Mouse (Mus musculus): ENCODE measurements around the gene H1fx. TPM values are rescaled to one million over a fixed set of nuclear protein-coding genes. Genes with fewer than 3 reads are reported as not detected.
A peak's percentile ranks its signal among the peaks of the same experiment; 100 is the strongest.
"Not testable (repeated sequence)": the region's sequence is repeated elsewhere in the genome, so short reads cannot be mapped to it uniquely, and the experiment has no call there.

H1fx gene
- polyA plus RNA-seq, 1 experiment from 2014 or later: 25.5 TPM

GRCm38 (mm10) chr6:87979728-87980127 lies 1.7 kb downstream of the H1fx start:
- peak overlapping the region; percentile 98 for H3K9ac ChIP-seq (replicated peaks)
- H3K27me3 ChIP-seq: no peaks in the 10 kb centered on the region
- no peaks in the 10 kb centered on the region for H3K9me3 ChIP-seq
- H3K27ac ChIP-seq: peak overlapping the region; percentile 95
- H3K4me1 ChIP-seq (replicated peaks): peaks cover 22% of the 10 kb centered on the region
- H3K4me2 ChIP-seq (replicated peaks): peak overlapping the region; percentile 76
- ATAC-seq: peak; percentile 3; the same call in 1 of the 2 replicates
- 62% methylated on average over 3 of the region's 3 CpGs for WGBS
- peaks cover 15% of the 10 kb centered on the region for H3K36me3 ChIP-seq
- H3K4me3 ChIP-seq (replicated peaks): peak overlapping the region; percentile 97

GRCm38 (mm10) chr6:87970041-87970440 lies 11.4 kb downstream of the H1fx start:
- Histone ChIP-seq H3K27ac (no peak overlapping the region), H3K36me3 (no peaks in the 10 kb centered on the region), H3K4me2 (replicated peaks) (no peak overlapping the region), H3K9me3 (no peaks in the 10 kb centered on the region), H3K27me3 (no peaks in the 10 kb centered on the region), H3K9ac (replicated peaks) (no peak overlapping the region), H3K4me1 (replicated peaks) (no peaks in the 10 kb centered on the region), H3K4me3 (replicated peaks) (no peak overlapping the region)
- no peak for ATAC-seq
- 17% methylated on average over 2 of the region's 2 CpGs for WGBS

GRCm38 (mm10) chr6:87962457-87962856 lies 19.0 kb downstream of the H1fx start:
- H3K4me3 ChIP-seq (replicated peaks); H3K9ac ChIP-seq (replicated peaks); H3K4me1 ChIP-seq (replicated peaks); H3K27me3 ChIP-seq; ATAC-seq; H3K36me3 ChIP-seq; H3K4me2 ChIP-seq (replicated peaks); H3K27ac ChIP-seq: not testable (repeated sequence)
- 66% methylated on average over 4 of the region's 4 CpGs for WGBS
- H3K9me3 ChIP-seq: peaks cover 16% of the 10 kb centered on the region

GRCm38 (mm10) chr6:87942179-87942578 lies 39.3 kb downstream of the H1fx start:
- Histone ChIP-seq H3K27me3 (no peaks in the 10 kb centered on the region), H3K27ac (no peak overlapping the region), H3K36me3 (0 out of 2 replicates have a peak, but pooled peaks cover 4% of the 10 kb centered on the region), H3K4me3 (replicated peaks) (no peak overlapping the region), H3K9me3 (0 out of 2 replicates have a peak, but pooled peaks cover 2% of the 10 kb centered on the region), H3K9ac (replicated peaks) (no peak overlapping the region), H3K4me1 (replicated peaks) (peaks cover 5% of the 10 kb centered on the region), H3K4me2 (replicated peaks) (no peak overlapping the region)
- ATAC-seq: no peak
- 86% methylated on average over 7 of the region's 7 CpGs for WGBS

GRCm38 (mm10) chr6:87938941-87939340 lies 42.5 kb downstream of the H1fx start:
- no peak overlapping the region for H3K27ac ChIP-seq
- no peak overlapping the region for H3K4me2 ChIP-seq (replicated peaks)
- no peaks in the 10 kb centered on the region for H3K27me3 ChIP-seq
- H3K4me3 ChIP-seq (replicated peaks): no peak overlapping the region
- no peaks in the 10 kb centered on the region for H3K9me3 ChIP-seq
- peaks cover 30% of the 10 kb centered on the region for H3K36me3 ChIP-seq
- no peak for ATAC-seq
- H3K9ac ChIP-seq (replicated peaks): no peak overlapping the region
- WGBS: 89% methylated on average over 3 of the region's 3 CpGs
- peaks cover 6% of the 10 kb centered on the region for H3K4me1 ChIP-seq (replicated peaks)

GRCm38 (mm10) chr6:87937178-87937788 lies 44.2 kb downstream of the H1fx start:
- Histone ChIP-seq H3K4me1 (replicated peaks) (peaks cover 6% of the 10 kb centered on the region), H3K36me3 (peaks cover 44% of the 10 kb centered on the region), H3K9ac (replicated peaks) (0 out of 2 replicates have a peak overlapping the region, but pooled peaks have one; percentile 33), H3K27ac (peak overlapping the region; percentile 58; the same call in 1 of the 2 replicates), H3K4me2 (replicated peaks) (peak overlapping the region; percentile 29; the same call in 1 of the 2 replicates), H3K9me3 (no peaks in the 10 kb centered on the region), H3K27me3 (no peaks in the 10 kb centered on the region), H3K4me3 (replicated peaks) (no peak overlapping the region)
- peak; percentile 98 for ATAC-seq
- WGBS: 31% methylated on average over 19 of the region's 19 CpGs

GRCm38 (mm10) chr6:87935037-87935436 lies 46.4 kb downstream of the H1fx start:
- peaks cover 6% of the 10 kb centered on the region for H3K4me1 ChIP-seq (replicated peaks)
- no peaks in the 10 kb centered on the region for H3K9me3 ChIP-seq
- H3K4me2 ChIP-seq (replicated peaks): no peak overlapping the region
- H3K27ac ChIP-seq: no peak overlapping the region
- peaks cover 58% of the 10 kb centered on the region for H3K36me3 ChIP-seq
- no peak overlapping the region for H3K4me3 ChIP-seq (replicated peaks)
- H3K27me3 ChIP-seq: no peaks in the 10 kb centered on the region
- H3K9ac ChIP-seq (replicated peaks): no peak overlapping the region
- no peak for ATAC-seq
- WGBS: 89% methylated on average over 5 of the region's 5 CpGs

Small RNAs within 50 kb of the gene (microRNA-seq; reads per million reads assigned to microRNA genes)
- 3.3 reads per million, percentile 13 among the genes with 10 or more reads in this experiment for gene Gm47286

Other genes with a start within 250 kb of the H1fx start
- gene Gp9, start 203.6 kb downstream of the H1fx start, polyA plus RNA-seq (2015; fragmentation: Nextera tagmentation; extraction: Ambion mirVana): 0.54 and 1.1 TPM in 2 replicates
- 7.5 and 9.6 TPM in 2 replicates for gene Rab43, start 169.5 kb downstream of the H1fx start, polyA plus RNA-seq (2015; fragmentation: Nextera tagmentation; extraction: Ambion mirVana)
- 3.2 and 3.3 TPM in 2 replicates for gene Gm45140, start 145.8 kb downstream of the H1fx start, polyA plus RNA-seq (2015; fragmentation: Nextera tagmentation; extraction: Ambion mirVana)
- gene Isy1, start 142.8 kb downstream of the H1fx start, polyA plus RNA-seq (2015; fragmentation: Nextera tagmentation; extraction: Ambion mirVana): 34.4 and 36.9 TPM in 2 replicates
- 700 and 708 TPM in 2 replicates for gene Cnbp, start 130.5 kb downstream of the H1fx start, polyA plus RNA-seq (2015; fragmentation: Nextera tagmentation; extraction: Ambion mirVana)
- gene Copg1, start 93.8 kb downstream of the H1fx start, polyA plus RNA-seq (2015; fragmentation: Nextera tagmentation; extraction: Ambion mirVana): 159 TPM in 2 replicates
- gene Hmces, start 67.7 kb downstream of the H1fx start, polyA plus RNA-seq (2015; fragmentation: Nextera tagmentation; extraction: Ambion mirVana): 40.3 and 42.7 TPM in 2 replicates
- 271 and 287 TPM in 2 replicates for gene Rab7, start 63.6 kb upstream of the H1fx start, polyA plus RNA-seq (2015; fragmentation: Nextera tagmentation; extraction: Ambion mirVana)
- gene Rpn1, start 102.8 kb upstream of the H1fx start, polyA plus RNA-seq (2015; fragmentation: Nextera tagmentation; extraction: Ambion mirVana): 257 TPM in 2 replicates
- gene Gata2, start 212.3 kb upstream of the H1fx start, polyA plus RNA-seq (2015; fragmentation: Nextera tagmentation; extraction: Ambion mirVana): 25.7 and 38.1 TPM in 2 replicates
- not detected in 2 replicates for gene Dnajb8, start 240.6 kb upstream of the H1fx start, polyA plus RNA-seq (2015; fragmentation: Nextera tagmentation; extraction: Ambion mirVana)